Mouse (Mus musculus): ENCODE data around the gene Ap3d1.
A peak's percentile ranks its signal among the peaks of the same experiment; 100 is the strongest.

Gene Ap3d1

DNA sequence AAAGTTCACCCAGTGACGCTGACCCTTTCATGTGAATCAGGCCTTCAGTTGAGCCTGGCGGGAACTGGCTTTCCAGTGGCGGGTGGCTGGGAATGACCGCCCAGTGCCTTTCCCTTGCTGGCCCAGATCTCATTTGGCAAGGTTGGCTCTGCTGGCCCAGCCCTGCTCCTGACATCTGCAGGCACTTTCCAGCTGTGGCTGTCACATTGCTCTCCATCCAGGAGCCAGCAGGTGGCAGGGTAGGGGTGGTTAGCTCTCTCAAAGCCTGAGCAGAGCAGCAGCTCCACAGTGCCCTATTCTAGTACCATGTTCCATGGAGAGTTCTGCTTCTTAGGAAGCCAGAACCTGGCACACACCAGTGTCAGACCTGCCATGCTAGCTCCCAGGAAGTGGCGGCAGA lies 15.7 kb upstream of the Ap3d1 start:
- peak; percentile 79 for DNase-seq (ENCODE audit: low spot score)

GRCm38 (mm10) chr10:80756967-80757366 lies 14.9 kb upstream of the Ap3d1 start:
- no peak for DNase-seq (ENCODE audit: low spot score)

DNA sequence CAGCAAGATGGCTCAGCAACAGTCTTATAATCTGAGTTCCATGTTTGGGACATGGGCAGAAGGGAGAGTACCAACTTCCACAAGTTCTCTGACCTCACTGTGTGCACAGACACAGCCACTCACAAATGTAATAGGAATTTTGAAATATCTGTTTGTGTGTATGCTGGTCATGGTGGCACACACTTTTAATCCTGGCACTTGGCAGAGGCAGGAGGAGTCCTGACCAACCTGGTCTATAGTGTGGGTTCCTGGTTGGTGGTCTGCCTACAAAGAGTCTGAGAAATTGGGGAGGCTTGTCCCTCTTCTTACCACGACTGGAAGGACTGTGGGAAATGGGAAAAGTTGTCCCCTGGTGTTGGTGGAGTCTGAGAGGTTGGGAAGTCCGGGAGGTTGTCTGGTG lies 14.4 kb upstream of the Ap3d1 start:
- DNase-seq (ENCODE audit: low spot score), result no peak

DNA sequence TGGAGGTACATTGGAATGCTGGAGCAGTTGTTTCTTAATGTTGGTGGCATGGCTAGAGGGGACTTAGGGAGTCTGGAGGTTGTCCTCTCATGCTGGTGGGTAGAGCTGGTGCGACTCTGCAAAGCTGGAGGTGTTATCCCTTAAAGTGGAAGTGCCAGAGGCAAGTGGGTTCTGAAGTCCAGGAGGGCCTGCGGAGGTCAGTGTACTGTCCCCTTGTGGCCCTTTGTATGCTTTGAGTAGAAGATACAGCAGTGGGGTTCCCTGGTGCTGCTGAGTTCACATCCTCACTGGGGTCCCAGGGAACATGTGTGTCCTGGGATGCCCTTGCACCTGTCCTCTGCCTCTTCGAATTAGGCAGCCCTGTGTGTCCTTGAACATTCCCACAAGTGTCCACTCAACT lies 14.0 kb upstream of the Ap3d1 start:
- no peak for DNase-seq (ENCODE audit: low spot score)

DNA sequence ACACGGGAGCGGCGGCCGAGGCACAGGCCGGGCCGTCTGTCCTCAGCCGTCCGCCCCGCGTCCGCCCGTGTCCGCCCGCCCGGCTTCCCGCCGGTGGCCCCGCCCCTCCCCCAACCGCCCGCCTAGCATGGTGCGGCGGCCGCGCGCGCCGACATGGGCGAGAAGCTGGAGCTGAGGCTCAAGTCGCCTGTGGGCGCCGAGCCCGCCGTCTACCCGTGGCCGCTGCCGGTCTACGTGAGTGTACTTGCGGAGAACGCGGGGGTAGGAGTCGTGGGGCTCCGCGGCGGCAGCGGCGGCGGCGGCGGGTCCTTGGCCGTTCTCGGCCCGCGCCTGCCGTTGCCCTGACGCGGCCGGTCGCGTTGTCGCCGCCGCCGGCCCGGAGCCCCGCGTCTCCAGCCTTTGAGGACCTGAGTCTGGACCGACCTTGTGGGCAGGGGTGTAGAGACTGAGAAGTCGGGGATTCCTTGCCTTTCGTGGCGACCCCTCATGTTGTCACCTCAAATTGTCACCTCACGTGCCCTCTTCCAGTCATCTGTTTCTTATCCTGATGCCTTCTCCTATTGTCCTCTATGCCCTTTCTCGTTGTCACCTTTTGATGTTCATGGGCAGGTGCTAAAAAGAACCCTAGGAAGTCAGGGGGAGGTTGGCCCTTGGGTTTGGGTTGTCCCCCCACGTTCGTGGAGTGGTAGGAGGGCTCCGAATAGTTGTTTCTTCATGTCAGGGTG lies 13.4 kb upstream of the Ap3d1 start:
- no peak for DNase-seq (ENCODE audit: low spot score)

DNA sequence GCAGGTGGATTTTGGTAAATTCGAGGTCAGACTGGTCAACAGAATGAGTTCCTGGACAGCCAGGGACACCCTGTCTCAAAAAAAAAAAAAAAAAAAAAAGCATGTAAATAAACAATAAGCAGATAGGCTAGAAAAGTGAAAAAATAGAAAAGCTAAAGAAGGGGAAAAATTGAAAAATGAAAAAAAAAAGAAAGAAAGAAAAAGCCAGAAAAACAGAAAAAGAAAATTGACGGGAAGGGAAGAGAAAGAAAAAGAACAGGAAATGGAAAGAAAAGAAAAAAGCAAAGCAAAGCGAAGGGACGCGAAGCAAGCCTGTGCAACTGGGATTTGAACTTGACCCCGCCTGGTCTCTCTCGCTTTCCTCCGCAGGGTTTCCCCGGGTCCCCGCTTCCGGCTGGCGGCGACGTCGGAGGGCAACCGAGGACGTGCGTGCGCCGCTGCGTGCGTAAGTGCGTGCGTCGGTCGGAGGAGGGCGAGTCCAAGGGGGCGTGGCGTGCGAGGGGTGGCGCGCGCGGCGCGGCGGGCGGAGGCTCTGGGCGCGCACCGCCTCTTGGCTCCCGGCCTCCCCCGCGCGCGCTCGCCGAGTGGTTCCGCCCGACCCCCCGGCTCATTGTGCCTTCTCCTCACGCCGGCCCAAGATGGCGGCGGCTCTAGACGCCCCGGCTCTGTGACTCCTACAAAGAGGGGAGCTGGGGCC lies 12.7 kb upstream of the Ap3d1 start, which contains the start of gene Dot1l:
Dot1l (plus strand) TSS at position 613 of the 697 bp plus-strand sequence.
- peak; percentile 97 for DNase-seq (ENCODE audit: low spot score)

GRCm38 (mm10) chr10:80752079-80752625 lies 10.1 kb upstream of the Ap3d1 start:
- DNase-seq (ENCODE audit: low spot score), result no peak

DNA sequence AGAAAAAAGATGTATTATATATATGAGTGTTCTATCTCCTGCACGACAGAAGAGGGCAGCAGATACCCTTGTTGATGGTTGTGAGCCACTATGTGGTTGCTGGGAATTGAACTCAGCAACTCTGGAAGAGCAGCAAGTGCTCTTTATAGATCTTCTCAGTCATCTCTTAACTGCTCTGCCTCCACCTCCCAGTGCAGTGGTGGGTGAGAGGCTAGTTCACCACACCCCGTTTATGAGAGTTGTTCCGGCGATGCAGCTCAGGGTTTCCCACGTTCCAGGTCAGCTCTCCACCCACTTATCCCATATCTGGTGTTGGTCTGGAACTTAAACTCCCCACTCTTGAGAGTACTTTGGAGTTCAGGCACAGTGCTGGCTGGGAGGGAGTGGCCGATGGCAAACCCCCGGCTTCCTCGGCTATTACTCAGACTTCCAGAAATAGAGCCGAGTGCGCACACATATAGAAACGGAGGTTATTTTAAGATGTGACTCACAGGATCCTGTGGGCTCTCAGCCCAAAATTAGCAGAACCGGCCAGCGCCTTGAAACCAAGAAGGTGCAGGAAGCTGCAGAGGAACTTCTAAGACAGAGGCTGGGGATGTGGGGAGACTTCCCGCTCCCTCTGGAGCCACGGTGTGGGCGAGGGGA lies 9.2 kb upstream of the Ap3d1 start:
- DNase-seq (ENCODE audit: low spot score), result peak; percentile 63

GRCm38 (mm10) chr10:80748609-80749008 lies 6.5 kb upstream of the Ap3d1 start:
- no peak for DNase-seq (ENCODE audit: low spot score)

DNA sequence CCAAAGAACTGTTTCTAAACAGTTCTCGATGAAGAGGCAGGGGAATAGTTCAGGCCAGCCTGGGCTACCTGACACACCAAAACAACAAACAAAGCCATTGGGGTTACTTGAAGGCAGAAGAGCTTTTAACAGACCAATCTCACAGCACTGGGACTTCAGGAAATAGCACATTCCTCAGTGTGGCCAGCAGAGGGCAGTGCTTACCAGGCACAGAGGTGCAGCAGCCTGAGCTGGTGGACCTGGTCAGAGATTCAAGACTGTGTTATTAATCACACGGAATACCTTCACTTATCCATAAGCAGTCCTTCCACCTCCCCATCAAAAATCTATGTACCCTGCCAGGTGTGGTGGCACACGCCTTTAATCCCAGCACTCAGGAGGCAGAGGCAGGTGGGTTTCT lies 5.3 kb upstream of the Ap3d1 start:
- peak; percentile 72 for DNase-seq (ENCODE audit: low spot score)

DNA sequence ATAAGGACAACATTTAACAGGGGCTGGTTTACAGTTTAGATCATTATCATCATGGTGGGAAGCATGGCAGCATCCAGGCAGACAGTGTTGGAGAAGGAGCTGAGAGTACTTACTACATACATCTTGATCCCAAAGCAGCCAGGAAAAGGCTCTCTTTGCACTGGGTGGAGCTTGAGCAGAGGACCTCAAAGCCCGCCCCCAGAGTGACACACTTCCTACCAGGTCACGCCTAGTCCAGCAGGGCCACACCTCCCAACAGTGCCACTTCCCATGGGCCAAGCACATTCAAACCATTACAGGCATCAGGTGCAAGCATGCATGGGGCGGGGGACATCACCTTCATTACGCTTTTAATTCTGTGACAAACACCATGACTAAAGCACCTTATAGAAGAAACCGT lies 2.2 kb upstream of the Ap3d1 start:
- DNase-seq (ENCODE audit: low spot score), result no peak

DNA sequence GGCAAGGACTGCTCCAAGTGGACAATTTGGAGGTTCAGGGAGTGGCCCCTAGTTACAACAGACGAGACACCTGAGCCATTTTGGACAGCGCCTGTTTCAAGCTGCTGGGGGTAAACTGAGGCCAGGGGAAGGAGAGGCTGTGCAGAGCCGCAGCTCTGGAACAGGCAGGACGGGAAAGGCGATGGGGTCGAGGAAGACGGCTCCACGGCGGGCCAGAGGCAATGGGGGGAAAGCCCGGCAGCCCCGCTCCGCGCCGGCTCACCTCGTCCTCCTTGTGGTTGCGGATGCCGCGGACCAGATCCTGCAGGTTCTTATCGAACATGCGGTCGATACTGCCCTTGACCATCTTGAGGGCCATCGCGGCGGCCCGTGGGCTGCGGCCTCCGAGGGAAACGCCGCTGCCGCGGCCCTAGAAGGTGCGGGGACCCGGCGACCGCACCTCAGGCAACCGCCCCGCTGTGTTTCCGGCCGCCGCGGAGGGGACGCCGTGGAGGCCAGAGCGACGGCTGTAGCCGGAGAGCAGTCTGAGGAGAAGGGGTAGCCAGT lies 357 bp downstream of the Ap3d1 start:
- DNase-seq (ENCODE audit: low spot score), result no peak

- DNase-seq (ENCODE audit: low spot score), result no peak
Measured at GRCm38 (mm10) chr10:80741146-80741545, 918 bp downstream of the Ap3d1 start.

DNA sequence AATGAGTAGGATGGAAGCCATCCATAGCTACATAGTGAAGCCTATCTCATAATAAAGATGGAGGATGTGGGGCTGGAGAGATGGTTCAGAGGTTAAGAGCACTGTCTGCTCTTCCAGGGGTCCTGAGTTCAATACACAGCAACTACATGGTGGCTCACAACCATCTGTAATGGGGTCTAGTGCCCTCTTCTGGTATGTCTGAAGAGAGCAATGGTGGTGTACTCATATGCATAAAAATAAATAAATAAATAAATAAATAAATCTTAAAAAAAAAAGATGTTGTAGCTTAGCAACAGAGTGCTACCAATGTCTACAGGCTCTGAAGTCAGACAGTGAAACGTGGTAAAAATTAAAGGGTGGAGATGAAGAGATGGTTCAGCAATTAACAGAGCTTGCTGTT lies 3.4 kb downstream of the Ap3d1 start:
- DNase-seq (ENCODE audit: low spot score), result no peak

GRCm38 (mm10) chr10:80736731-80737130 lies 5.3 kb downstream of the Ap3d1 start:
- DNase-seq (ENCODE audit: low spot score), result no peak

GRCm38 (mm10) chr10:80732611-80733101 lies 9.4 kb downstream of the Ap3d1 start:
- no peak for DNase-seq (ENCODE audit: low spot score)

DNA sequence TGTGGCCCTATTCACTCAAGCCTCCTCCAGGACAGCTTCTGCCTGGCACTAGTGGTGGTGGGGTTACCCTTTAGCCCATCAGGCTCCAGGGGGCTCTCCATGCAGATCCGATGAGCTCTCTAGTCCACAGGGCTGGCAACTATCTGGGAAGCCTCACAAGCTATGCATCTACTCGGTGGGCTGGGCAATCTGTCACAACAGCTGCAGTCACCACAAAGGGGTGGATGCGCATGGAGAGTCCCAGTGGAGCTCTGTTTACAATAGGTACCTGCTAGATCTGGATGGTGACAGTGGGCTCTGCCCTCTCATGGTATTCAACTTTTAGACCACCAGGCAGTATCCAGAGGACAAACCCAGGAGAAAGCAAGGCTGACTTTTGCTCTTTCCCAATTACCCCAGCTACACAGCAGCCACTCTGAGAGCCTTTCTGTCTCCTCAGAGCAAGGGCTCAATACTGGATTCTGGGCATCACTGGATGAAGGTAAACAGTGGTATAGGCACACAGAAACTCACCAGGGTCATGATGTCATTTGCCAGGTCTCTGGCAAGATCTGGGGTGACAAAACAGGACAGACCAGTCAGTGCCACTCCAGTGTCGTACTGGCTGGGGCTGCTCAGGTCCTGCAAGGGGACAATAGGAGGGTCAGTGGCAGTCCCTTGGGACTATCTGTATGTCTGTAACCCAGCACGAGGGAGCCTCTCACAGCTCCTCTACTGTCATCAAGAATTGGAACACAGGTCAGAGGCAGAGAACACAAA lies 14.5 kb downstream of the Ap3d1 start:
- DNase-seq (ENCODE audit: low spot score), result no peak

DNA sequence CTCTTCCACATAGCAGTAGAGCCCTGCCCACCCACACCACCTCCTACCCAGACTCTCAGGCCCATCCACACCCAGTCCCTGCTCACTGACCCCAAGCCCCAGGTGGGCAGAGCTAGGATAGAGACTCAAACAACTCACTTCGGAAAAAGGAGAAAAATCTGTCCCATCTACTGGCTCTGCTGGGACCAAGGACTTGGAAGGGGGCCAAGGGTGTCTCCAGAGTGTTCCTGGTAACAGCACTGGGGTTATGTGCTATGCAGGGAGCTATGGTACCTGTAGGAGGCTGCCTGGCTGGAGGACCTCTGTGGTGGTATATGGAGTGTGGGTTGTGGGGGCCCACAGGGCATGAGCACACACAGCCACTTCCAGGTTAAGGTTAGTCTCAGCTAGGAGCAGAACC lies 24.8 kb downstream of the Ap3d1 start:
- DNase-seq (ENCODE audit: low spot score), result no peak

DNA sequence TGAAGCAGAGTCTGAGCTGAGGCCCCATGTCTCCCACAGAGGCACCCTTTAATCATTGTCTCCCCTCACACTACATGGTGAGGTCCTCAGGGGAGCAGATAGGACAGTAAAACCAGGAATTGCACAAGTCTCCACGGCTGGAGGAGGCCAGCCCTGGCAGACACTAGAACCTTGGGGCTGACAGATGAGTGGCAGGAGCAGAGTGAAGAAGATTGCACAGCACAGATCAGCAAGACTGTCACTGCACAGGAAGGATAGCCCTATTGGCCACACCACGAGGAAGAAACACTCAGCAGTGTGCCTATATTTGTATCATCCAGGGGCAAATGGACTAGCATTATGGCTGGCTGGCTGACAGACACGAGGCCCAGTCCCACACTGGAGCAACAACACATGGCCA lies 31.2 kb downstream of the Ap3d1 start:
- DNase-seq (ENCODE audit: low spot score), result no peak

- DNase-seq (ENCODE audit: low spot score), result no peak
Measured at GRCm38 (mm10) chr10:80705479-80705878, 36.6 kb downstream of the Ap3d1 start.

DNA sequence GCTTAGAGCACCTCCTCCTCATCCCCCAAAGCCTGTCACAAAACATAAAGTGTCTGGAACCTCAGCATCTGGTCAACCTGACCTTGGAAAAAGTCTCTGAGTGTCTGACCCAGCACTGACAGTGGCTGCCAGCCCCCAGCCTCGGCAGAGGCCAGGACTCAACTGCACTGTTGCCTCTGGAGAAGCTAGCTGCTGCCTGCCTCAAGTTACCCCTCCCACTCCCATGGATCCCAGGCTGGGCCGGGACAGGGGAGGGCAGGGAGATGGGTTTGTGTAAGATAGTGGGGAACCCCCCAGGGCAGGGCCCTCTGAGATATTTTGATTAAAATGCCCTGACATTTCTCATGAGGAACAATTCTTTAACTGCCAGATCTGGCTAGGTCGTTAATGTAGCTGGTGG lies 37.0 kb downstream of the Ap3d1 start:
- DNase-seq (ENCODE audit: low spot score), result no peak

DNA sequence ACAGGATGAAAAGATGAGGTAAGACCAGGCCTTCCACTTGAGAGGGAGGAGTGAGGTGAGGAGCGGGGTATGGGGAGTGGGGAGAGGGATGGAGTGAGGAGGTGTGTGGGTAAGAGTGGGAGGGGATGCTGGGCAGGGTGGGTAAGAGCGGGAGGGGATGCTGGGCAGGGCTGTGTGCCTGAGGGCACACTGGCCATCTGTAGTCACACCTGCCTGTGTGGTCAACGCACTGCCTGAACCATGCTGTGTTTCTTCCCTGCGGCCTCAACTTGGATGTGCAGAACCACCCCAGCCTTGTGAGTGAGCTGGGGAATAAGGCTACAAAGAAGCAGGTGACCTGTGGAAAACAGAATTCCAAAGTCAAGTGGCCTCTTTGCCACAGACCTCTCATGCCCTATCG lies 37.6 kb downstream of the Ap3d1 start:
- DNase-seq (ENCODE audit: low spot score), result no peak
